Mouse (Mus musculus) small intestine, adult 2 months (tissue): ENCODE data around the gene Lsamp. TPM values are rescaled to one million over a fixed set of nuclear protein-coding genes. Genes with fewer than 3 reads are reported as not detected.

Experiments used
- H3K27ac ChIP-seq: fragments of 200-500 bp; 2 replicates; pipeline ENCODE4 v1.5.1; 2012; ENCODE audit warnings: low read depth, low read length, control low read depth, inconsistent platforms; ENCODE audit not compliant: insufficient read depth
- H3K27me3 ChIP-seq: fragments of 200-500 bp; 2 replicates; pipeline ENCODE4 v1.6.1; 2012; ENCODE audit warnings: mild to moderate bottlenecking, moderate library complexity, low read length, inconsistent platforms; ENCODE audit not compliant: control insufficient read depth, insufficient read depth
- H3K36me3 ChIP-seq: fragments of 200-500 bp; 2 replicates; pipeline ENCODE4 v1.6.1; 2012; ENCODE audit warnings: mild to moderate bottlenecking, low read length, control low read depth, inconsistent platforms; ENCODE audit not compliant: control insufficient read depth, insufficient read depth
- H3K4me1 ChIP-seq: fragments of 200-500 bp; 2 replicates; pipeline ENCODE4 v1.6.1; 2012; ENCODE audit warnings: low read length, inconsistent platforms, mixed read lengths; ENCODE audit not compliant: control insufficient read depth, insufficient read depth, insufficient read length
- H3K4me3 ChIP-seq: fragments of 200-500 bp; 2 replicates; pipeline ENCODE4 v1.5.1; 2012; ENCODE audit warnings: low read depth, mild to moderate bottlenecking, control low read depth, inconsistent platforms, low read length, moderate library complexity
- CTCF ChIP-seq: fragments of 200-500 bp; IDR thresholded peaks from 2 replicates; pipeline ENCODE4 v1.5.1; 2012; ENCODE audit warnings: low read depth, mild to moderate bottlenecking, control low read depth, inconsistent platforms, low read length, moderate library complexity, mixed read lengths; ENCODE audit not compliant: insufficient replicate concordance, insufficient read length; ENCODE audit errors: extremely low read depth
- POLR2A ChIP-seq: fragments of 200-500 bp; IDR thresholded peaks from 2 replicates; pipeline ENCODE4 v1.6.1; 2012; ENCODE audit warnings: low read depth, mild to moderate bottlenecking, control low read depth, inconsistent platforms, low read length, moderate library complexity
- WGBS: fragments of 180-500 bp; shearing (Covaris S2); methylation state at CpG from one replicate; pipeline ENCODE4 v1.1.7; 2018; 5-methylcytosine and 5-hydroxymethylcytosine counted together
- polyA plus RNA-seq: library from polyadenylated mRNA; depleted of rRNA; stranded (reverse); fragments of >200 nt; gene quantifications from 2 replicates; pipeline ENCODE4 v1.2.3, GENCODE M21; 2012

The Lsamp gene
- polyA plus RNA-seq, 1 experiment = 0.08 TPM

DNA sequence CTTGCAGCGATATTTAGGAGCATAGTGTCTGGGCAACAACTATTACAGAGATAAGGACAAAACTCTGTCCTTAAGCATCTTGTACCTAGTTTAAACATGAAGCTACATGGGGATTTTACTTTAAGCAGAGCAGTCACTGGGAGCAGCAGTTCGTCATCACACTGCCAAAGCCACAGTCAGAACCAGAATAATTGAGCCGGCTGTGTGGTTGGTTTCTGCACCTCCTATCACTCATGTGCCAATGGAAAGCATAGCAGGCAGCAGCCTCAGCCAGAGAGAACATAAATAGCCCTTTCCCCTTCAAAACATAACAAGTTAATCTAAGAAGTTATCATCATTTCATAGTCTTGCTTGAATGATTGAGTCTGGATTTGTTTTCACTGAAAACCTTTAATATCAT lies 2075.8 kb downstream of the Lsamp start:
- 67% methylated on average over 3 of the region's 3 CpGs for WGBS
- Histone ChIP-seq H3K36me3 (no peaks in the 10 kb centered on the region), H3K4me1 (no peaks in the 10 kb centered on the region), H3K4me3 (no peak overlapping the region), H3K27ac (no peak overlapping the region), H3K27me3 (no peaks in the 10 kb centered on the region)
- TF ChIP-seq CTCF (no peak), POLR2A (no peak)

DNA sequence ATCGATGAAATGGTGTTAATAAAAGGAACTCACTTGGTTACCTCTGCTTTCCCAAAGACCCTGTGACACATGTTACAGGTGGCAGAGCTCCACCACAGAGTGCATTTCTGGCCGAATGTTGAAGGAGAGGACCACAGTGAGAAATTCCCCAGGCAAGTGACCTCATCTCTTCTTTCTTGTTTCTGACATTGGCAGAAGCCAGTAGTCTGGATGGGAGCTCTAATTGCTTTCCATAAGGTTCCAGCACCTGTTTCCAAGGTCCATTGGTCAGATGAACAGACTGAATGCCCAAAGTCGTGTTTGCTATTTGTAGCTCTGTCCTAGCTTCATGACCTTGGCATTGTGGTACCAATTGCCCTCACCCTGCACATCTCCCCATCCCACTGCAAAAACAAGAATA lies 2090.2 kb downstream of the Lsamp start:
- no peaks in the 10 kb centered on the region for H3K36me3 ChIP-seq
- no peaks in the 10 kb centered on the region for H3K27me3 ChIP-seq
- no peak overlapping the region for H3K4me3 ChIP-seq
- H3K4me1 ChIP-seq = no peaks in the 10 kb centered on the region
- TF ChIP-seq CTCF = no peak
- no peak for TF ChIP-seq POLR2A
- H3K27ac ChIP-seq = no peak overlapping the region
- 79% methylated on average over 3 of the region's 3 CpGs for WGBS

DNA sequence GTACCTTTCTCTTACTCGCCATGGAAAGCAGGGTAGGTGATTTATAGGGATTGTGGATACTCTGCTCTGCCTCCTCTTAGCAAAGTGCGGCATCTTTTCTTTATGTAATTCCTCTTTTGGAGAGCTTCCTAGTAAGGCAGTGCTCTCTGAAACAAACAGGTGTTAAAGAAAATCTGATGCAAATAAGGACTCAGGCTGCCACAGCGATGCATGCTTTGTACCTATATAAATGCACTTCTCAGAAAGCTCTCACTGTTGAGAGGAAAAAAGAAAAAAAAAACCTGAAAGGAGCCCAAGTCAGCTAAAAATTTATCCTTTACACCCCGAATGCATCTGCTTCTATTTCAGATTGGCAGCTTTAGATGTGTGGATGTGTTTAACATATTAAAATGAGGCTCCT lies 2095.4 kb downstream of the Lsamp start:
- TF ChIP-seq CTCF = no peak
- TF ChIP-seq POLR2A = no peak
- Histone ChIP-seq H3K4me3 (no peak overlapping the region), H3K27me3 (no peaks in the 10 kb centered on the region), H3K4me1 (no peaks in the 10 kb centered on the region), H3K36me3 (no peaks in the 10 kb centered on the region), H3K27ac (no peak overlapping the region)
- 83% methylated on average over 4 of the region's 4 CpGs for WGBS

DNA sequence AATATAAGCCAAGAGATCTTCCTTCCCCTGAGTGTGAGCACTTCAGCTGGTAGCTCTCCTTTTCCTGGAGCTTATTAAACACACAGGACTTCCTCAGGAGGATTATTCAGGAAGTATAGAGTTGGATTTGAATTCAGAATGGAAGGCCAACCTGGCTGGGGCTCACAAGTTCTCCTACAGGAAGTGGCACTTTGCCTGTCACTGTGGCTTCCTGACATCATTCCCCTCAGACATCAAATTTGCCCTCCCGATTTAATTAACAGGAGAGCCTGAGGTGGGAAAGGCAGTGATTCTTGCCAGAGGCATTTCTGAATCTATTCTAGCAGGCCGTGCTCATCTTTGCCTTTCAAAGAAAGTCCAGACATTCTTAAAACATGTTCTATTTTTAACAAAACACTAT lies 2097.4 kb downstream of the Lsamp start:
- H3K27me3 ChIP-seq = no peaks in the 10 kb centered on the region
- H3K36me3 ChIP-seq = no peaks in the 10 kb centered on the region
- no peak overlapping the region for H3K27ac ChIP-seq
- H3K4me1 ChIP-seq = no peaks in the 10 kb centered on the region
- 64% methylated on average over 2 of the region's 2 CpGs for WGBS
- H3K4me3 ChIP-seq = no peak overlapping the region
- TF ChIP-seq POLR2A = no peak
- no peak for TF ChIP-seq CTCF

DNA sequence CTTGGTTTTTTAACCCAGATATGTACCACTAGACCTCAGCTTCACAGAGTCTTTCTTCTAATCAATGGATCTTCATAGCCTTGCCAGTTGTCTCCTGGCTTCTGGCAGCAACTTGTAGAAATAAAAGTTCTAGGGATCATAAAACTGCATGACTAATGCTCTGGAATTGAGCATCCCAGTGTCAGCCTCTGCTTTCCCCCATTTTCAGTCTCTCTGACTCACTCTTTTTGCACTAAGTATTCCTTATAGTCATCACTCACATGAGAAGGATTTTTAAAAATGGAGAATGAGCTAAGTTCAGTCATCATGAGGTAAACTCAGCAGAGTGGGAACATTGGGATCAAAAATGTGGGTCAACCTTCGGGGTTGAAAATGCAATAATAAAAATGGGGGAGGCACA lies 2113.3 kb downstream of the Lsamp start:
- WGBS = 75% methylated on average over 1 of the region's 1 CpGs
- H3K27me3 ChIP-seq = no peaks in the 10 kb centered on the region
- no peak overlapping the region for H3K4me3 ChIP-seq
- TF ChIP-seq CTCF = no peak
- no peak for TF ChIP-seq POLR2A
- H3K4me1 ChIP-seq = no peaks in the 10 kb centered on the region
- no peaks in the 10 kb centered on the region for H3K36me3 ChIP-seq
- no peak overlapping the region for H3K27ac ChIP-seq

DNA sequence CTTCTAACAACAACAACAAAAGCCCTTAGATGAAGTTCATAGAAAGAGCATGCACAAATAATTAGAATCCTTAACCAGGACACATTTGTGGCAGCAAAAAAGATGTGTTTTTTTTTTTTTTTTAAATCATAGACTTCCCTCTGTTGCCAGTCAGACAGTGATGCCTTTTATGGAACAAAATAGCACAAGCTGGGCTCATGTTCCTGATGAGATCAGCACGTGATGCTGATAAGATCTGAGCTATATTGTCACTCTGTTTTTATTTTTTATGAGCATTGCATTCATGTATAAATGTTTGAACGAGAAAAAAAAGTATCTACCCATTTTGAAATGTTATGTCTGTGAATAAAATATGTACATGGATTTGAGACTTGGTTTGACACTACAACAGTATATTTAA lies 2118.0 kb downstream of the Lsamp start:
- no peak overlapping the region for H3K4me3 ChIP-seq
- no peaks in the 10 kb centered on the region for H3K36me3 ChIP-seq
- WGBS = 32% methylated on average over 2 of the region's 2 CpGs
- H3K4me1 ChIP-seq = no peaks in the 10 kb centered on the region
- no peaks in the 10 kb centered on the region for H3K27me3 ChIP-seq
- TF ChIP-seq CTCF = no peak
- no peak for TF ChIP-seq POLR2A
- no peak overlapping the region for H3K27ac ChIP-seq

DNA sequence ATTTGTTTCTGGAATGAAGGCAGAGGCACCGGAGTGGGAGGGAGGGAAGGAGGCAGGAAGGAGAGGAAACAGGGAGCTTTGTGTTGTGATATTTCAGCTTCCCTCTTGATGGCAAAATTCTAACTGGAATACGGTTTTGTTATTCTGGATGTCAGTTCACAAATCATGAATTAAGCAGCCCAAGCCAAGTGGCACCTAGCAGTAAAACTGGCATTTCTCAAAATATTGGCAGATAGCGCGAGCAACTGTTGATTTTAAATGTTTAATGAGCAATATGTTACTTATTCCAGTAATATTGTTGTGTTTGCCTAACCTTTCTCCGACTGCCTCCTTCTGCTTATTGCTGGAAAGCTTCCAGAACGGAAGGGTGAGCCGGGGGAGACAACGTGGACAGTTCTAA lies 2118.5 kb downstream of the Lsamp start:
- no peak overlapping the region for H3K4me3 ChIP-seq
- no peaks in the 10 kb centered on the region for H3K27me3 ChIP-seq
- H3K4me1 ChIP-seq = no peaks in the 10 kb centered on the region
- TF ChIP-seq POLR2A = no peak
- TF ChIP-seq CTCF = no peak
- H3K27ac ChIP-seq = no peak overlapping the region
- no peaks in the 10 kb centered on the region for H3K36me3 ChIP-seq
- 19% methylated on average over 8 of the region's 8 CpGs for WGBS

DNA sequence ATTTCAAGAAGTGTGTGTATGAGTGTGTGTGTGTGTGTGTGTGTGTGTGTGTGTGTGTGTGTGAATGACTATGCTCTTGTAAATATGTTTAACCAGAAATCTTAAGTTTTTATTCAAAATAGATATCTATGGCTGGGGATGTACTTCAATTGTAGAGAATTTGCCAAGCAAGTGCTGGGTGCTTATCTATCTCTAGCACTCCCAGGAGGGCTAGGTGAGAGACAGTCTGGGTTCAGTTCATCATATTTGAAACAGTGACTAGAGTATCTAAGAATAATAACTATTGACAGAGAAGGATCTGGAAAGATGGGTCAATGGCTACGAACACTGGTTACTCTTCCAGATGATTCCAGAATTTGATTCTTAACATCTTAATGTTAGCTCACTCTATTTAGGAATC lies 2128.1 kb downstream of the Lsamp start:
- TF ChIP-seq CTCF = no peak
- no peak for TF ChIP-seq POLR2A

More for the DNA sequence above, 2128.1 kb downstream of the Lsamp start:
- H3K27me3 ChIP-seq = no peaks in the 10 kb centered on the region
- H3K4me1 ChIP-seq = no peaks in the 10 kb centered on the region
- H3K36me3 ChIP-seq = no peaks in the 10 kb centered on the region
- WGBS = 92% methylated on average over 1 of the region's 1 CpGs
- no peak overlapping the region for H3K27ac ChIP-seq
- H3K4me3 ChIP-seq = no peak overlapping the region
